Mouse (Mus musculus): ENCODE results near the gene Smco3.

DNA sequence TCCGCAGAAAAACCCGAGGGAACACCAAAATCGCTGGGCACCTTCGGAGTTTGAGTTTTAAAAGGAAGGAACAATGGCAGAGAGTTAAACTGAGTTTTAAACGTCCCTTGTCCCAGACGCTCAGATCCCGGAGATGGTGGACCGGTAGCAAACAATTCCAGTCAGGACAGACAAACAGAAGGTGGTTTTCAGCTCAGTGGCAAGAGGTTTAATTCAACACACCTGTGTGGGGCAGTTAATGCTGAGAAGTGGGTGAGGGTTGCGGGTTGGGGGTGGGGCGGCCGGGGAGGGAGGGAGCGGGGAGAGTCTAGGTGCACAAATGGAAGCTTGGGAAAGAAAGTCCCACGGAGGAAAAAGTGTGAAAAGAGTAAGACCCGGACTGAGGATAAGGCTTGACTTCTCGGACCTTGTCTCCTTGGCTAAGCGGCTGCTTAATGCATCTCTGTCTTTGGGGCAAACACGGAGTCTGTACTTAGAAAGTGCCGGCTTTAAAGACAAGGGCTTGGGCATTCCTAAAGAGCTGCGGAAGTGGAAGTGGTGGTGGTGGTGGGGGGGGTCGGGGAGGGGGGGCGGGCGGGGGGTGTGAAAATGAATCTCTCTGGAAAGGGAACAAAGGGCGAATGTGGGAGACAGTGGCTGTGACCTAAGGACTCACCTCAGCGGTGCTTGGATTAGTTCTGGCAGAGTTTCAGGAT is 41.3 kb downstream of the Smco3 start:
- TF ChIP-seq CTCF (IDR thresholded peaks at IDR 0.05; ENCODE audit: low read depth) (no peak), EP300 (IDR thresholded peaks at IDR 0.05; ENCODE audit: low read depth) (no peak)

Measured in liver, postnatal 0 days (tissue).